Mouse (Mus musculus) neural tube, embryonic 14.5 days (tissue): ENCODE measurements at regions not wholly inside any gene's neighbourhood (a gene's known extent, or its start where the extent isn't known, plus 50 kb on each side); places are given as distances from the start of the nearest gene placed in this dataset.

ENCODE experiments used
- ATAC-seq: fragments of 200-750 bp; cut with Nextera tagmentation; 2 replicates; pipeline ENCODE4 v1.8.0; 2017; ENCODE audit warnings: low read depth, mild to moderate bottlenecking, moderate TSS enrichment, moderate library complexity
- H3K27ac ChIP-seq: fragments of 300-500 bp; sonication (generic); 2 replicates; pipeline ENCODE4 v1.5.1; 2014; ENCODE audit warnings: low read depth, mild to moderate bottlenecking, control low read depth, low read length, moderate library complexity, mixed read lengths
- H3K27me3 ChIP-seq: fragments of 300-500 bp; sonication (generic); 2 replicates; pipeline ENCODE4 v1.6.1; 2014; ENCODE audit warnings: low read length; ENCODE audit not compliant: control insufficient read depth, insufficient read depth
- H3K36me3 ChIP-seq: fragments of 300-500 bp; sonication (generic); 2 replicates; pipeline ENCODE4 v1.6.1; 2014; ENCODE audit warnings: low read length, mixed read lengths; ENCODE audit not compliant: control insufficient read depth, insufficient read depth
- H3K4me1 ChIP-seq: fragments of 300-500 bp; sonication (generic); 2 replicates; pipeline ENCODE4 v1.6.1; 2014; ENCODE audit warnings: low read length; ENCODE audit not compliant: control insufficient read depth, insufficient read depth
- H3K4me2 ChIP-seq: fragments of 300-500 bp; sonication (generic); 2 replicates; pipeline ENCODE4 v1.6.1; 2014; ENCODE audit warnings: mild to moderate bottlenecking, low read depth, low read length, control low read depth
- H3K4me3 ChIP-seq: fragments of 300-500 bp; sonication (generic); 2 replicates; pipeline ENCODE4 v1.5.1; 2014; ENCODE audit warnings: low read depth, low read length, control low read depth, mixed read lengths
- H3K9ac ChIP-seq: fragments of 300-500 bp; sonication (generic); replicated peaks from 2 replicates; pipeline ENCODE4 v1.6.1; 2014; ENCODE audit warnings: low read depth, mild to moderate bottlenecking, control low read depth, low read length, mixed read lengths
- H3K9me3 ChIP-seq: fragments of 300-500 bp; sonication (generic); 2 replicates; pipeline ENCODE4 v1.6.1; 2016; ENCODE audit warnings: low read length; ENCODE audit not compliant: control insufficient read depth
- WGBS: fragments of 180-500 bp; shearing (Covaris S2); extraction: QIAGEN DNeasy Blood & Tissue Kit; methylation state at CpG from one replicate; pipeline ENCODE4 v1.1.7; 2014; 5-methylcytosine and 5-hydroxymethylcytosine counted together

DNA sequence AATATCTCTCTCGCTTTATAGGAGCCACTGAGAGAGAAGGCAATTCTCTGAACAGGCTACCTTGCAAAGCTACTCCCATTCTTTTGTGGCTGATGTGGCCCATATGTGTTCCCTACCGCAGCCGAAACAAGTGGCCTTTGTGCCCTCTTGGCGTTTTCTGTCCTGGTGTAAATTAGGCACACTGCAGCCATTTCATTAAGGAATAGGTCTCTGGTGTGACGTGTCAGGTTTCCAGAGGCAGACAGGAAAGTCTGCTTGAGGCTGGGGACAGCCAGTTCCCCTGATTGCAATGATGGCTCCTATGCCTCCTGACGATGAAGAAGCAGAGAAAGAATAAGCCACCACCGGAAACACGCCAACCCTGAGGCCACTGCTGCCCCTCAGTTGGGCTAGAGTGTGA is 59.3 kb upstream of the Bcor start:
- Histone ChIP-seq H3K4me3 (no peak overlapping the region), H3K27me3 (no peaks in the 10 kb centered on the region), H3K4me2 (no peak overlapping the region), H3K9me3 (no peaks in the 10 kb centered on the region), H3K9ac (no peak overlapping the region), H3K27ac (no peak overlapping the region), H3K36me3 (no peaks in the 10 kb centered on the region), H3K4me1 (no peaks in the 10 kb centered on the region)
- WGBS, result 48% methylated on average over 8 of the region's 8 CpGs
- ATAC-seq, result no peak

DNA sequence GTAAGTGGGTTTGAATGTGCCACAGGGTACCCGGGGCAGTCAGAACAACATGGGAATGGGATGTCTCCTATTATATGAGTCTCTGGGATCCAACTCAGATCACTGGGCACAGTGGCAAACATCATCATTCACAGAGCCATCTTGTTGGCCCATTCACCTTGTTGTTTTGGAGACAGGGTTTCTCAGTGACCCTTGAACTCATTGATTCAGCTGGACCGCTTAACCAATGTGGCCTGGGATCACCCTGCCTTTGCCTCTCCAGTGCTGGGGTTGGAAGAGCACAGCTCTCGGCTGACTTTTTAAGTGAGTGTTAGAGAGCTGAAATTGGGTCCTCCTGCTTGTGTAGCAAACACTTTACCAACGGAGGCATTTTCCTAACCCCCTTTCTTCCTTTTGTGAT is 64.2 kb upstream of the Bcor start:
- Histone ChIP-seq H3K27ac (no peak overlapping the region), H3K27me3 (no peaks in the 10 kb centered on the region), H3K9ac (no peak overlapping the region), H3K4me1 (no peaks in the 10 kb centered on the region), H3K36me3 (no peaks in the 10 kb centered on the region), H3K4me3 (no peak overlapping the region), H3K4me2 (no peak overlapping the region), H3K9me3 (no peaks in the 10 kb centered on the region)
- no peak for ATAC-seq
- 79% methylated on average over 4 of the region's 4 CpGs for WGBS

DNA sequence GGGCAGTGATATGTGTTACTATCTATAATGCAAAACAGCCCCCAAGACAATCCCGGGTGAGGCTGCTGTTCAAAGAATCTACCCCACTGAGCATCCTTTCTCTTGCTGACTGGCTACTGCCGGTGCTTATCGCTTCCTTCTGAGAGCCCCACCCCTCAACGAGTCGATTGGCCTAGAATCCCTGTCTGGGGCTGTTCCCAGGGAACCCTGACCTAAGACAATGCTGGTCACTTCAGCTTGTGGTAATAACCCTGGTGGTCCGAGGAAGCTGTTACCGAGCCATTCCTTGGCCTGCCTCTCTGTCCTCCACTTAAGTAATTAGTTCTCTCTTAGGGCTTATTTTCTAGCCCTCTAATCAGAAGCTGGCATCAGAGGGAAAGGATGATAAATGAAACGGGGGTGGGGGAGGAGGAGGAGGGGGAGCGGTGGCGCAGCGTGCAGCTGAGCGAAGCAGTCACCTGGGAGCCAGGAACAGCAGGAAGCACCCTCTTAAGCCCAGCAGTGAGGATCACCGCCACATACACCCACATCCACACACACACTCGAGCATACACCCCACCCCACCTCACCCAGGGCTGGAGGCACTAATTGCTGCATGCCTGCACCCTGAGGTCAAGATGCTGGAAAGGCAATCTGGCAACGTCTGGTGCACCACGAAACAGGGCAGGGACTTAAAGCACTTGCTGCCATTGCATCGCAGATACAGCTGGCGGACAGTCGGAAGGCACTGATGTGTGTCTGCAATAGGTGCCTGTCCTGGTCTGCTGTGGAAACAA is 65.1 kb upstream of the Bcor start:
- Histone ChIP-seq H3K9me3 (no peaks in the 10 kb centered on the region), H3K9ac (0 out of 2 replicates have a peak overlapping the region, but pooled peaks have one; percentile 16), H3K27me3 (no peaks in the 10 kb centered on the region), H3K4me3 (no peak overlapping the region), H3K27ac (no peak overlapping the region), H3K4me1 (no peaks in the 10 kb centered on the region), H3K36me3 (no peaks in the 10 kb centered on the region), H3K4me2 (peak overlapping the region; percentile 34; the same call in 1 of the 2 replicates)
- ATAC-seq, result peak; percentile 75; the same call in 1 of the 2 replicates
- WGBS, result 14% methylated on average over 19 of the region's 19 CpGs

DNA sequence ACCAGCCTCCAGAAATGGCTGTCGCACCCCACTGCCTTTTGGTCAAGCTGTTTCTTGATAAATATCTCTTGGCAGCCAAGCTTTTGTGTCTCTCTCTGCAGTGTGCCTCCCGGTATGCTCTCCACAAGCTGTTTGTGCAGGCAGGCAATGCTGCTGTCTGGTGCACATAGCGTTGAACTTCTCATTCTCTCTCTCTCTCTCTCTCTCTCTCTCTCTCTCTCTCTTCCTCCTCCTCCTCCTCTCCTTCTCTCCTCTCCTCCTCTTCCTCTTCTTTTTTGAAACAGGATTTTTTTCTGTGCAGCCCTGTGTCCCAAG is 65.7 kb upstream of the Bcor start:
- Histone ChIP-seq H3K36me3 (no peaks in the 10 kb centered on the region), H3K27ac (no peak overlapping the region), H3K4me2 (peak overlapping the region; percentile 34; the same call in 1 of the 2 replicates), H3K4me1 (no peaks in the 10 kb centered on the region), H3K27me3 (no peaks in the 10 kb centered on the region), H3K9me3 (no peaks in the 10 kb centered on the region), H3K4me3 (no peak overlapping the region), H3K9ac (0 out of 2 replicates have a peak overlapping the region, but pooled peaks have one; percentile 16)
- 28% methylated on average over 3 of the region's 3 CpGs for WGBS
- ATAC-seq, result peak; percentile 41; the same call in 1 of the 2 replicates

DNA sequence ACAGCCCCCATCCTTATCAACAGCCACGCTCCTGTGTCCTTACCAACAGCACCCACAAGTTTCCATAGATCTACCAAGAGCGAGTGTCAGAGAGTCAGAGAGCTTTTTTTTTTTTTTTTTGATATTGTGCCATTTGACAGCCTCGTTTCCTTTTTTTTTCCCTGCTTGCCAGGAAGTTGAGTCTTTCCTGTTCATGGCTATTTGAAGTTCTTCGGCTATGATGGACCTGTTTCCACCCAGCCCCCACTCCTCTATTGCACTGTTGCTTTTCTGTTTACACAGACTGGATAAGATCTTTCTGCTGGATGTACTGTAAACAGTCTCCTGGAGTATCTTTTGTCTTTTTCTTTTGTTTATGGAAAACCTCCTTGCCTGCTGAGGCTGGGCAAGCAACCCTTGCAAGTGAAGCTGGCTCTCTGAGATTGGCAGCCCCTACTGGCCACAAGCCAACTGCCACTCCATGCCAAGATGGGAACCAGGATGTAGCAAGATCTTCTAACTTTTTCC is 80.4 kb upstream of the Bcor start:
- Histone ChIP-seq H3K9me3 (no peaks in the 10 kb centered on the region), H3K4me1 (no peaks in the 10 kb centered on the region), H3K4me2 (no peak overlapping the region), H3K27me3 (no peaks in the 10 kb centered on the region), H3K36me3 (no peaks in the 10 kb centered on the region), H3K4me3 (no peak overlapping the region), H3K9ac (no peak overlapping the region), H3K27ac (no peak overlapping the region)
- 58% methylated on average over 4 of the region's 4 CpGs for WGBS
- ATAC-seq, result no peak

DNA sequence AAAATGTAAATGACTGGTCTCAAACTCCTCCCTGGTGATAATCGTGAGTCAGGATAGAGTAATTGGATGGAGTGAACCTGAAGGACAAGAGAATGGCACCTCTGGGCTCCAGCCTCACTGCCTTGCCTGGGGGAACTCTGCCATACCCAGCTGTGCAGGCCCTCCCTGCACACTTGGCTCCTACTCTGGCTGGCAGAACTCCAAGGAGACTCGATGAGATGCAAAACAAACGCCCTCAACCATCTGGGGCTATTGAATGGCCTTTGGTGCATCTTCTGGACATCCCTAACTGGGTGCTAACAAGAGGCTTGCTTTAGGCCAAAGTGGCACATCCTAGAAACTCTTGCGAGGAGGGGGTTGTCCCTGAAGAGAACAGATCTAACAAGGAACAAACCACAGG is 81.6 kb upstream of the Bcor start:
- Histone ChIP-seq H3K27ac (no peak overlapping the region), H3K9me3 (no peaks in the 10 kb centered on the region), H3K4me1 (no peaks in the 10 kb centered on the region), H3K4me2 (no peak overlapping the region), H3K9ac (no peak overlapping the region), H3K36me3 (no peaks in the 10 kb centered on the region), H3K27me3 (no peaks in the 10 kb centered on the region), H3K4me3 (no peak overlapping the region)
- 40% methylated on average over 4 of the region's 4 CpGs for WGBS
- ATAC-seq, result no peak

DNA sequence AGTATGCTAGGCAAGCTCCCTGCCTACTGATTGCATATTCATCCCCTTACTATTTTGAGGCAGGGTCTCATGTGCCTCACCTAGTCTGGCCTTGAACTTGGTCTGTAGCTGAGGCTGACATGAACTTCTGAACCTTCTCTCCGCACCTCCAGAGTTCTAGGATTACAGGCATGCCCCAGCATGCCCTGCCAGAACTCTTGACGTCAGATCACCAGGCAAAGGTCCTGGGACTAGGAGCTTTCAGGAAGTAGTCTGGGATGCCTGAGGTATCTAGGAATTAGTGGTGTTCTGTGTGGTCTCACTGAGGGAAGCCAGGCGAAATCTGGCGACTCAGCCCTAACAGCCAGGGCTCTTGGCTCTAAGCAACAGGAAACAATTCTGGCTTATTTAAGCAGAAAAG is 88.9 kb upstream of the Bcor start:
- H3K4me3 ChIP-seq, result no peak overlapping the region
- H3K9ac ChIP-seq, result no peak overlapping the region
- no peaks in the 10 kb centered on the region for H3K27me3 ChIP-seq
- no peaks in the 10 kb centered on the region for H3K9me3 ChIP-seq
- H3K4me1 ChIP-seq, result no peaks in the 10 kb centered on the region
- H3K4me2 ChIP-seq, result no peak overlapping the region
- no peaks in the 10 kb centered on the region for H3K36me3 ChIP-seq
- no peak for ATAC-seq
- 80% methylated on average over 4 of the region's 4 CpGs for WGBS
- no peak overlapping the region for H3K27ac ChIP-seq

DNA sequence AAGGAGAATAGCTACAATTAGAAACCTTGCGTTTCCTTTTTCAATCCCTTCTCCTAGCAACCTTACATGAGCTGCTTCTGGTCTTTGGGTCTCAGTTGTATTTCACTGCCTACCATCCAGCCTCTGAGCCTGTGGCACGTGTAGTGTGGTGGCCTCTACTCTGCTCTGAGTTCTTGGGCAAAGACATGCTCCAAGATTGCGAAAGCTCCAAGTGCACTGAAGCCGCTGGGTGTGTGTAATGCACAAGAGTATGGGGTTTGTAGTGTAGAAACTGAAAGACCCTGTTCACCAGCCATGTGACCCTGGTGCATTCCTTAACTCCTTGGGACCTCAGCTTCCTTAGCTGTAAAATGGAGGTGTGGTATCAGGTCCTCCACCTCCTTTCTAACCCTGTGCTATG is 89.8 kb upstream of the Bcor start:
- no peak overlapping the region for H3K27ac ChIP-seq
- H3K27me3 ChIP-seq, result no peaks in the 10 kb centered on the region
- no peaks in the 10 kb centered on the region for H3K4me1 ChIP-seq
- H3K4me2 ChIP-seq, result no peak overlapping the region
- H3K9me3 ChIP-seq, result no peaks in the 10 kb centered on the region
- WGBS, result 87% methylated on average over 4 of the region's 4 CpGs
- no peaks in the 10 kb centered on the region for H3K36me3 ChIP-seq
- ATAC-seq, result no peak
- H3K4me3 ChIP-seq, result no peak overlapping the region
- no peak overlapping the region for H3K9ac ChIP-seq

DNA sequence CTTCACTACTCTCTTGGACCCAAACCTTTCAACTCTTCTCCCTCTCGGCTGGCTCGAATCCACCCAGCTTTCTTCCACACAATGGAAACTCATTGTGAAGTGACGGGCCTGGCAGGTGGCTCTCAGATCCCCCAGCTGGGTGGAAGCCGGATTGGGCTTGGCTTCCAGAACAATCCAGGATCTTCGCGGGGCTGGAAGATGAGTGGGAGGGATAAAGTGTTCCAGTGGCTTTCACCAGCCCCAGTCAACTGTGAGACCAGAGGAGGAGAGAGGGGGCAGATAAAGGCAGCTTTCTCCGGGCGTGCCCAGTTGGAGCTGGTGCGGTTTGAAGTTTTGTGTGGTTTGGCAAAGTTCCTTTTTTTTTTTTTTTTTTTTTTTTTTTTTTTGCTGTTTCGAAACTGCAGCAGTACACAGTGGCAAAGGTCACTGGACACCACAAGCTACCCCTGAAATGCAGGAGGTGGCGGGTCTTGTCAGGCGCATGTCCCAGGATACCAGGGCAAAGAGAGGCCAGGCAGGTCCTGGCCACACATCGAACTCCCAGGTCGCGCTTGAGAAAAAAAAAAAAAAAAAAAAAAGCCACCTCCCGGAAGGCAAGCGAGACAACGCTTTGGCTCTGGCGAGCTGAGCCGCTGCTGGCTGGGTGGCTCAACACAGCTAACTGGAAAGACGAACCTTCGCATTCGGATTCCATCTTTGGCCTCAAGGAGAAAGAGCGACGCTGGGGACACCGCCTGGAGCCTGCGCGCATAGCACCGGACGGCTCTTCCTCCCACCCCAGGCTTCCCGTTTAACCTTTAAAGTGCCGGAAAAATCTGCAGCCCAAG is 91.9 kb upstream of the Bcor start:
- ATAC-seq, result peak; percentile 72
- 15% methylated on average over 31 of the region's 32 CpGs for WGBS
- Histone ChIP-seq H3K4me3 (peak overlapping the region; percentile 27), H3K36me3 (no peaks in the 10 kb centered on the region), H3K27me3 (no peaks in the 10 kb centered on the region), H3K9ac (no peak overlapping the region), H3K27ac (no peak overlapping the region), H3K4me1 (no peaks in the 10 kb centered on the region), H3K4me2 (peak overlapping the region; percentile 46), H3K9me3 (no peaks in the 10 kb centered on the region)
